Comparison of ENCODE assay signal across 12 mouse cellular contexts in genomic region chr2:131542531-131542930, GRCm38 (mm10). TPM values are rescaled to one million over a fixed set of nuclear protein-coding genes. Genes with fewer than 3 reads are reported as not detected.
DNase-seq lines count a peak whose midpoint lies in the region; TF ChIP-seq lines count a peak whose summit lies in the region.
"Had no signal": no experiment of that assay in that cellular context is flagged by ENCODE, and none has a peak within 500 bp of the region (broad histone marks: within the 10 kb centered on the region; RNA-seq: fewer than 3 reads in every experiment).

No protein-coding gene starts in this region.

- H3K4me1 ChIP-seq in bone marrow macrophage, adult 2 months (ENCODE audit: control insufficient read depth, insufficient read depth, low read length): no peaks in the 10 kb centered on the region

- no peak overlapping the region for H3K4me3 ChIP-seq in layer of hippocampus, adult 2 months
- H3K4me3 ChIP-seq in bone marrow macrophage, adult 2 months (ENCODE audit: insufficient read depth, low read length): no peak overlapping the region
- H3K4me3 ChIP-seq: stomach, embryonic 15.5 days had no signal

- peak overlapping the region; percentile 52; the same call in 1 of the 2 replicates for H3K27ac ChIP-seq in layer of hippocampus, adult 2 months
- H3K27ac ChIP-seq in bone marrow macrophage, adult 2 months (ENCODE audit: insufficient read depth, low read depth, low read length): no peak overlapping the region
- H3K27ac ChIP-seq: stomach, embryonic 15.5 days had no signal

- TF ChIP-seq POLR2A in bone marrow macrophage, adult 2 months (IDR thresholded peaks at IDR 0.05; ENCODE audit: borderline replicate concordance, low read depth, low read length): no peak

- TF ChIP-seq CTCF in layer of hippocampus, adult 2 months (conservative IDR thresholded peaks at IDR 0.05): peak; percentile 64
- TF ChIP-seq CTCF in bone marrow macrophage, adult 2 months (IDR thresholded peaks at IDR 0.05; ENCODE audit: low read depth, low read length): 0 out of 2 replicates have a peak, but pooled peaks have one; percentile 8

- DNase-seq in cerebellum, postnatal 10 days: peak; percentile 53 to 59
- DNase-seq in cerebellum, adult 18-20 months: no peak
- DNase-seq in layer of hippocampus, adult 2 months (ENCODE audit: low spot score in 2 of 2): no peak
- DNase-seq in layer of hippocampus, adult 8-10 months (ENCODE audit: low spot score in 2 of 2): no peak
- DNase-seq in 3T3-L1 (ENCODE audit: low read depth, low spot score): peak; percentile 51
- no peak for DNase-seq in right cerebral cortex, adult 2 months (ENCODE audit: low spot score in 2 of 2)
- no peak for DNase-seq in ovary, postnatal 36 days (ENCODE audit: low spot score)
- DNase-seq: layer of hippocampus, postnatal 36 days had no signal

RNA-seq across cellular contexts. Expression of gene Adra1d, which starts 19.6 kb away (rescaled TPM):
- 10 to 100 TPM; 89.5 to 98.6 TPM for total RNA-seq in layer of hippocampus, adult 2 months (2021)
- 10 to 100 TPM; 70.1 to 81.0 (median 76.5) TPM for total RNA-seq in layer of hippocampus, adult 8-10 months (2022)
- not detected in 2 replicates for polyA plus RNA-seq in bone marrow macrophage, adult 2 months (2012; ENCODE audit: insufficient read depth, insufficient read length, missing spikeins)
- total RNA-seq: megakaryocyte, adult 5-6 weeks; neutrophil, adult 5-6 weeks had no signal

RNA-seq across cellular contexts. Expression of gene Smox, which starts 51.2 kb away (rescaled TPM):
- 10 to 100 TPM; 84.5 to 85.8 TPM for total RNA-seq in layer of hippocampus, adult 2 months (2021)
- total RNA-seq in layer of hippocampus, adult 8-10 months (2022): 10 to 100 TPM; 57.8 to 80.1 (median 67.6) TPM
- polyA plus RNA-seq in bone marrow macrophage, adult 2 months (2012; ENCODE audit: insufficient read depth, insufficient read length, missing spikeins): 86.4 and 97.4 TPM in 2 replicates

Comparison
In these comparisons a context has a peak if more than half of its experiments do, and no peak if none do; other contexts are left out.
1. DNase-seq: peak in cerebellum, postnatal 10 days (2 of 2) and 3T3-L1 (single experiment); none in cerebellum, adult 18-20 months (0 of 2), layer of hippocampus, adult 2 months (0 of 2), layer of hippocampus, adult 8-10 months (0 of 2), right cerebral cortex, adult 2 months (0 of 2) and ovary, postnatal 36 days (single experiment).